9 mouse cellular contexts compared by ENCODE assay signal in genomic region chr8:125518301-125518700, GRCm38 (mm10). TPM values are rescaled to one million over a fixed set of nuclear protein-coding genes. Genes with fewer than 3 reads are reported as not detected.
DNase-seq lines count a peak whose midpoint lies in the region; ATAC-seq and TF ChIP-seq lines count a peak whose summit lies in the region.
"Had no signal": no experiment of that assay in that cellular context is flagged by ENCODE, and none has a peak within 500 bp of the region (broad histone marks: within the 10 kb centered on the region; RNA-seq: fewer than 3 reads in every experiment).

No protein-coding gene starts in this region.

- H3K4me1 ChIP-seq in brown adipose tissue, adult 24 weeks (ENCODE audit: control insufficient read depth, insufficient read depth, insufficient read length, low read length): peaks cover 46% of the 10 kb centered on the region
- H3K4me1 ChIP-seq in intestine, postnatal 0 days (replicated peaks; ENCODE audit: control insufficient read depth, insufficient read depth, low read length): peaks cover 4% of the 10 kb centered on the region; the same call in 1 of the 2 replicates
- H3K4me1 ChIP-seq in forebrain, embryonic 15.5 days: peaks cover 44% of the 10 kb centered on the region

- intact Hi-C loops in gastrocnemius, adult 2 months (cut with DNase I): no loop called here

- H3K4me3 ChIP-seq in gastrocnemius, adult 2 months: no peak overlapping the region
- no peak overlapping the region for H3K4me3 ChIP-seq in brown adipose tissue, adult 24 weeks (ENCODE audit: insufficient read depth, low read depth, low read length)
- no peak overlapping the region for H3K4me3 ChIP-seq in intestine, postnatal 0 days (ENCODE audit: low read depth, low read length)
- no peak overlapping the region for H3K4me3 ChIP-seq in forebrain, embryonic 15.5 days

- no peak for TF ChIP-seq CTCF in gastrocnemius, adult 2 months (IDR thresholded peaks at IDR 0.05)
- TF ChIP-seq CTCF in intestine, postnatal 0 days (IDR thresholded peaks at IDR 0.05; ENCODE audit: low read depth): no peak

- H3K36me3 ChIP-seq in intestine, postnatal 0 days (ENCODE audit: control insufficient read depth, insufficient read depth): no peaks in the 10 kb centered on the region
- H3K36me3 ChIP-seq in forebrain, embryonic 15.5 days: no peaks in the 10 kb centered on the region

- H3K9me3 ChIP-seq in intestine, postnatal 0 days (ENCODE audit: control insufficient read depth): no peaks in the 10 kb centered on the region
- no peaks in the 10 kb centered on the region for H3K9me3 ChIP-seq in forebrain, embryonic 15.5 days

- peak overlapping the region; percentile 61 for H3K27ac ChIP-seq in gastrocnemius, adult 2 months
- H3K27ac ChIP-seq in brown adipose tissue, adult 24 weeks (replicated peaks; ENCODE audit: low read depth, low read length): peak overlapping the region; percentile 79
- 0 out of 2 replicates have a peak overlapping the region, but pooled peaks have one; percentile 35 for H3K27ac ChIP-seq in intestine, postnatal 0 days (ENCODE audit: low read depth, low read length)
- H3K27ac ChIP-seq in forebrain, embryonic 15.5 days (replicated peaks): no peak overlapping the region

- DNase-seq in gastrocnemius, adult 2 months: peak; percentile 36
- DNase-seq in gastrocnemius, adult 8-10 months (ENCODE audit: low spot score in 2 of 2): no peak
- peak; percentile 79 for DNase-seq in lung, postnatal 25 days (ENCODE audit: low spot score)
- DNase-seq in urinary bladder, adult 2 months (ENCODE audit: low spot score): no peak
- DNase-seq in frontal cortex, adult 2 months (ENCODE audit: extremely low spot score in 1 of 2, low spot score in 1 of 2): no peak

- 69% methylated on average over 6 of the region's 6 CpGs for WGBS in intestine, postnatal 0 days
- 92% methylated on average over 6 of the region's 6 CpGs for WGBS in forebrain, embryonic 15.5 days

- H3K9ac ChIP-seq in intestine, postnatal 0 days (ENCODE audit: low read depth, low read length): no peak overlapping the region
- no peak overlapping the region for H3K9ac ChIP-seq in forebrain, embryonic 15.5 days (replicated peaks)

- H3K4me2 ChIP-seq in intestine, postnatal 0 days (replicated peaks; ENCODE audit: low read depth): no peak overlapping the region
- H3K4me2 ChIP-seq in forebrain, embryonic 15.5 days (replicated peaks): no peak overlapping the region

- ATAC-seq in intestine, postnatal 0 days: no peak
- no peak for ATAC-seq in forebrain, embryonic 15.5 days (replicated peaks)

- no peaks in the 10 kb centered on the region for H3K27me3 ChIP-seq in intestine, postnatal 0 days (replicated peaks; ENCODE audit: control insufficient read depth, insufficient read depth, low read length)
- no peaks in the 10 kb centered on the region for H3K27me3 ChIP-seq in forebrain, embryonic 15.5 days
- H3K27me3 ChIP-seq: CH12.LX had no signal

RNA-seq across cellular contexts. Expression of gene Sipa1l2, which starts 51.3 kb away (rescaled TPM):
- total RNA-seq in gastrocnemius, adult 2 months (2021): 10 to 100 TPM in 1 of 2 experiments, 1 to 10 TPM in 1; 4.5 to 10.8 TPM
- total RNA-seq in gastrocnemius, adult 8-10 months (2022): 1 to 10 TPM; 3.9 to 5.4 (median 4.5) TPM
- polyA plus RNA-seq in brown adipose tissue, adult 24 weeks (2012; ENCODE audit: insufficient read depth, insufficient read length, missing spikeins): 2.4 and 3.5 TPM in 2 replicates
- 4.5 and 5.3 TPM in 2 replicates for polyA plus RNA-seq in intestine, postnatal 0 days (2015; fragmentation: Nextera tagmentation; extraction: Ambion mirVana)
- polyA plus RNA-seq in urinary bladder, adult 2 months (2012; rRNA removed): 16.7 and 20.2 TPM in 2 replicates
- polyA plus RNA-seq in forebrain, embryonic 15.5 days (2015; fragmentation: Nextera tagmentation; extraction: Ambion mirVana): 32.0 and 37.1 TPM in 2 replicates
- polyA plus RNA-seq in frontal cortex, adult 2 months (2012; rRNA removed): 26.7 and 29.7 TPM in 2 replicates

Comparison
In these comparisons a context has a peak if more than half of its experiments do, and no peak if none do; other contexts are left out.
1. DNase-seq: peak in gastrocnemius, adult 2 months (single experiment) and lung, postnatal 25 days (single experiment); none in gastrocnemius, adult 8-10 months (0 of 2), urinary bladder, adult 2 months (single experiment) and frontal cortex, adult 2 months (0 of 2).